8 mouse cellular contexts compared by ENCODE assay signal in the genomic region with DNA sequence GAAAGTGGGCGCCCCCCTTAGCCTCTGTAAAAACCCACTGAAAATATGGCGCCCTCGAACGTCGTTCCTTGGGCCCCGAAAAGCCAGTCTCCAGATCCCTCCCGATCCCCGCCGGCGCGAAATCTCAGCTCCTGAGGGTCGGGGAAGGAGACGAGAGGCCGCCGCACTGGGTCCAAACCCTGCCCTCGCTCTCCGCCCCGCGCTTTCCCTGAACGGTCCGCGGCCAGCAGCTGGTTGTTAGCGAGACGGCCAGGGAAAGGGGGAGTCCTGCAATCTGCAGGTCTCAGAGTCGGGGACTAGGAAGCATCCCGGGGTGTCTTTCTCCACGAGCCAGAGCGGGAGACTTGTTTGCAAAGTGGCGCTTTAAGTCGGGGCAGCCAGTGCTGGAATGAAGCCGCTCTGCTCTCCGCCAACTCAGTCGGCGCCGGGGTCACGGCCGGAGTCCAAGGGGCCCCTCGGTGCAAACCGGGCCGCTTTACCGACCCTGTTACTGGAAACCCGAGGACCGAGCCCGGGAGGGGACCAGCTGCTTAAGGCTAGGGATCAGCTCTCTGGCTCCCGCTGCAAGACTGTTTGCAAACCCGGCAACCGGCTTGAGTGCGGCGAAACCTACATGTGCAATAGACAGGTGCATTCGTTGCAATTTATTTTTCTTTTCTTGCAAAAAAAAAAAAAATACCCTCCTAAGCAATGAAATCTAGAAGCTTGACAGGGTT.
DNase-seq lines count a peak whose midpoint lies in the region; ATAC-seq and TF ChIP-seq lines count a peak whose summit lies in the region.

No protein-coding gene starts in this region.

- 0 out of 2 replicates have a peak, but pooled peaks cover 3% of the 10 kb centered on the region for H3K4me1 ChIP-seq in thymus, adult 2 months (replicated peaks; ENCODE audit: control insufficient read depth, insufficient read depth, low read length)
- H3K4me1 ChIP-seq in embryonic facial prominence, embryonic 12.5 days, result peaks cover 13% of the 10 kb centered on the region
- peaks cover 22% of the 10 kb centered on the region for H3K4me1 ChIP-seq in heart, embryonic 11.5 days (ENCODE audit: control insufficient read depth, insufficient read depth, low read length)
- H3K4me1 ChIP-seq in kidney, embryonic 15.5 days, result peaks cover 23% of the 10 kb centered on the region
- H3K4me1 ChIP-seq in liver, adult 2 months (ENCODE audit: control insufficient read depth, insufficient read depth, low read length), result peaks cover 5% of the 10 kb centered on the region
- peaks cover 8% of the 10 kb centered on the region; the same call in 1 of the 2 replicates for H3K4me1 ChIP-seq in neural tube, embryonic 14.5 days (ENCODE audit: control insufficient read depth, insufficient read depth, low read length)

- H3K9ac ChIP-seq in embryonic facial prominence, embryonic 12.5 days, result peak overlapping the region; percentile 80
- peak overlapping the region; percentile 92 for H3K9ac ChIP-seq in heart, embryonic 11.5 days (ENCODE audit: low read depth, low read length)
- H3K9ac ChIP-seq in kidney, embryonic 15.5 days, result peak overlapping the region; percentile 82
- H3K9ac ChIP-seq in liver, adult 2 months (ENCODE audit: low read depth, low read length), result peak overlapping the region; percentile 63
- H3K9ac ChIP-seq in neural tube, embryonic 14.5 days (replicated peaks; ENCODE audit: low read depth, low read length), result peak overlapping the region; percentile 82

- H3K79me2 ChIP-seq in liver, adult 2 months (ENCODE audit: control insufficient read depth, insufficient read depth, low read length), result no peaks in the 10 kb centered on the region

- 2% methylated on average over 50 of the region's 50 CpGs for WGBS in thymus, adult 2 months
- WGBS in embryonic facial prominence, embryonic 12.5 days, result under 1% methylated on average over 49 of the region's 50 CpGs
- WGBS in heart, embryonic 11.5 days (ENCODE audit: insufficient replicate concordance), result under 1% methylated on average over 50 of the region's 50 CpGs
- WGBS in kidney, embryonic 15.5 days, result under 1% methylated on average over 50 of the region's 50 CpGs
- WGBS in liver, adult 2 months, result under 1% methylated on average over 50 of the region's 50 CpGs
- under 1% methylated on average over 50 of the region's 50 CpGs for WGBS in neural tube, embryonic 14.5 days

- TF ChIP-seq POLR2A in thymus, adult 2 months (IDR thresholded peaks at IDR 0.05; ENCODE audit: control insufficient read depth, extremely low read depth, insufficient read depth, low read length, poor library complexity), result no peak
- TF ChIP-seq POLR2A in liver, adult 2 months (IDR thresholded peaks at IDR 0.05; ENCODE audit: extremely low read depth, insufficient read depth, low read length), result no peak

- no peak for TF ChIP-seq CTCF in thymus, adult 2 months (IDR thresholded peaks at IDR 0.05; ENCODE audit: borderline replicate concordance, control insufficient read depth, extremely low read depth, insufficient read depth, low read length, poor library complexity)
- TF ChIP-seq CTCF in liver, adult 2 months (IDR thresholded peaks at IDR 0.05; ENCODE audit: low read depth, low read length), result no peak

- H3K27ac ChIP-seq in thymus, adult 2 months (ENCODE audit: control insufficient read depth, insufficient read depth, low read length), result no peak overlapping the region
- H3K27ac ChIP-seq in embryonic facial prominence, embryonic 12.5 days, result peak overlapping the region; percentile 88
- H3K27ac ChIP-seq in heart, embryonic 11.5 days (ENCODE audit: low read depth, low read length), result peak overlapping the region; percentile 62
- peak overlapping the region; percentile 85 for H3K27ac ChIP-seq in kidney, embryonic 15.5 days
- no peak overlapping the region for H3K27ac ChIP-seq in liver, adult 2 months (replicated peaks; ENCODE audit: insufficient read depth, low read depth, low read length)
- peak overlapping the region; percentile 88 for H3K27ac ChIP-seq in neural tube, embryonic 14.5 days (ENCODE audit: low read depth, low read length)

- H3K36me3 ChIP-seq in thymus, adult 2 months (ENCODE audit: control insufficient read depth, insufficient read depth, low read length), result no peaks in the 10 kb centered on the region
- no peaks in the 10 kb centered on the region for H3K36me3 ChIP-seq in embryonic facial prominence, embryonic 12.5 days
- no peaks in the 10 kb centered on the region for H3K36me3 ChIP-seq in heart, embryonic 11.5 days (ENCODE audit: control insufficient read depth, insufficient read depth, low read length)
- no peaks in the 10 kb centered on the region for H3K36me3 ChIP-seq in kidney, embryonic 15.5 days
- H3K36me3 ChIP-seq in liver, adult 2 months (ENCODE audit: control insufficient read depth, insufficient read depth, low read length), result no peaks in the 10 kb centered on the region
- no peaks in the 10 kb centered on the region for H3K36me3 ChIP-seq in neural tube, embryonic 14.5 days (ENCODE audit: control insufficient read depth, insufficient read depth, low read length)

- ATAC-seq in embryonic facial prominence, embryonic 12.5 days (ENCODE audit: insufficient number of reproducible peaks, insufficient read depth, low FRiP score, low TSS enrichment), result no peak
- no peak for ATAC-seq in heart, embryonic 11.5 days (replicated peaks; ENCODE audit: insufficient number of reproducible peaks, low FRiP score, low TSS enrichment)
- peak; percentile 54; the same call in 1 of the 2 replicates for ATAC-seq in kidney, embryonic 15.5 days (replicated peaks; ENCODE audit: low FRiP score)
- peak; percentile 38 for ATAC-seq in neural tube, embryonic 14.5 days (ENCODE audit: low read depth)

- DNase-seq in thymus, adult 2 months, result no peak
- DNase-seq in thymus, adult 18-20 months, result no peak
- peak; percentile 34 for DNase-seq in liver, adult 2 months (ENCODE audit: extremely low read depth, low read depth, low spot score)
- peak; percentile 39 to 64 for DNase-seq in urinary bladder, postnatal 4 days (ENCODE audit: low spot score in 2 of 2)

- H3K4me2 ChIP-seq in embryonic facial prominence, embryonic 12.5 days (replicated peaks), result peak overlapping the region; percentile 96
- H3K4me2 ChIP-seq in heart, embryonic 11.5 days, result peak overlapping the region; percentile 76
- peak overlapping the region; percentile 91 for H3K4me2 ChIP-seq in kidney, embryonic 15.5 days
- peak overlapping the region; percentile 88 for H3K4me2 ChIP-seq in neural tube, embryonic 14.5 days (ENCODE audit: low read depth, low read length)

- no peaks in the 10 kb centered on the region for H3K9me3 ChIP-seq in embryonic facial prominence, embryonic 12.5 days
- H3K9me3 ChIP-seq in heart, embryonic 11.5 days (replicated peaks; ENCODE audit: control insufficient read depth, low read length), result no peaks in the 10 kb centered on the region
- H3K9me3 ChIP-seq in kidney, embryonic 15.5 days (replicated peaks), result no peaks in the 10 kb centered on the region
- H3K9me3 ChIP-seq in neural tube, embryonic 14.5 days (ENCODE audit: control insufficient read depth, low read length), result no peaks in the 10 kb centered on the region

- H3K27me3 ChIP-seq in thymus, adult 2 months (ENCODE audit: control insufficient read depth, insufficient read depth, low read length), result peaks cover 12% of the 10 kb centered on the region
- no peaks in the 10 kb centered on the region for H3K27me3 ChIP-seq in embryonic facial prominence, embryonic 12.5 days
- H3K27me3 ChIP-seq in heart, embryonic 11.5 days (ENCODE audit: control insufficient read depth, insufficient read depth, low read length), result peaks cover 19% of the 10 kb centered on the region
- H3K27me3 ChIP-seq in kidney, embryonic 15.5 days, result peaks cover 49% of the 10 kb centered on the region
- peaks cover 4% of the 10 kb centered on the region; the same call in 1 of the 2 replicates for H3K27me3 ChIP-seq in liver, adult 2 months (ENCODE audit: control insufficient read depth, insufficient read depth, low read length)
- peaks cover 4% of the 10 kb centered on the region; the same call in 1 of the 2 replicates for H3K27me3 ChIP-seq in neural tube, embryonic 14.5 days (ENCODE audit: control insufficient read depth, insufficient read depth, low read length)

- H3K4me3 ChIP-seq in thymus, adult 2 months (ENCODE audit: control insufficient read depth, insufficient read depth, low read length), result peak overlapping the region; percentile 43
- peak overlapping the region; percentile 79 for H3K4me3 ChIP-seq in embryonic facial prominence, embryonic 12.5 days
- peak overlapping the region; percentile 82 for H3K4me3 ChIP-seq in heart, embryonic 11.5 days (ENCODE audit: low read depth, low read length)
- H3K4me3 ChIP-seq in kidney, embryonic 15.5 days (replicated peaks), result peak overlapping the region; percentile 93
- H3K4me3 ChIP-seq in liver, adult 2 months (ENCODE audit: insufficient read depth, low read depth, low read length), result peak overlapping the region; percentile 94
- H3K4me3 ChIP-seq in neural tube, embryonic 14.5 days (ENCODE audit: low read depth, low read length), result peak overlapping the region; percentile 73

Comparison
In these comparisons a context has a peak if more than half of its experiments do, and no peak if none do; other contexts are left out.
1. DNase-seq: peak in liver, adult 2 months (single experiment) and urinary bladder, postnatal 4 days (2 of 2); none in thymus, adult 2 months (single experiment) and thymus, adult 18-20 months (0 of 2).
2. H3K27ac ChIP-seq: peak in embryonic facial prominence, embryonic 12.5 days (single experiment), heart, embryonic 11.5 days (single experiment), kidney, embryonic 15.5 days (single experiment) and neural tube, embryonic 14.5 days (single experiment); none in thymus, adult 2 months (single experiment) and liver, adult 2 months (single experiment).
3. H3K4me3 ChIP-seq: peak in every context shown above with its lines; median percentile 94 in liver, adult 2 months; 93 in kidney, embryonic 15.5 days; 82 in heart, embryonic 11.5 days; 79 in embryonic facial prominence, embryonic 12.5 days; 73 in neural tube, embryonic 14.5 days; 43 in thymus, adult 2 months.
4. ATAC-seq: peak in kidney, embryonic 15.5 days (single experiment) and neural tube, embryonic 14.5 days (single experiment); none in embryonic facial prominence, embryonic 12.5 days (single experiment) and heart, embryonic 11.5 days (single experiment).
5. Peak in every context shown above with its lines, with median percentiles within 50 percentile points of each other: H3K4me2 ChIP-seq and H3K9ac ChIP-seq.